Mouse (Mus musculus) heart, adult 2 months (tissue): ENCODE results near the gene Cdkn2aip.
A peak's percentile ranks its signal among the peaks of the same experiment; 100 is the strongest.

Experiments
- CTCF ChIP-seq: fragments of 200-600 bp; IDR thresholded peaks from 2 replicates; pipeline ENCODE4 v1.8.1; 2022; ENCODE audit warnings: antibody characterized with exemption, mild to moderate bottlenecking, moderate library complexity
- EP300 ChIP-seq: fragments of 200-500 bp; IDR thresholded peaks from 2 replicates; pipeline ENCODE4 v1.6.1; 2011; ENCODE audit warnings: low read depth, low read length, control low read depth; ENCODE audit not compliant: insufficient read depth

DNA sequence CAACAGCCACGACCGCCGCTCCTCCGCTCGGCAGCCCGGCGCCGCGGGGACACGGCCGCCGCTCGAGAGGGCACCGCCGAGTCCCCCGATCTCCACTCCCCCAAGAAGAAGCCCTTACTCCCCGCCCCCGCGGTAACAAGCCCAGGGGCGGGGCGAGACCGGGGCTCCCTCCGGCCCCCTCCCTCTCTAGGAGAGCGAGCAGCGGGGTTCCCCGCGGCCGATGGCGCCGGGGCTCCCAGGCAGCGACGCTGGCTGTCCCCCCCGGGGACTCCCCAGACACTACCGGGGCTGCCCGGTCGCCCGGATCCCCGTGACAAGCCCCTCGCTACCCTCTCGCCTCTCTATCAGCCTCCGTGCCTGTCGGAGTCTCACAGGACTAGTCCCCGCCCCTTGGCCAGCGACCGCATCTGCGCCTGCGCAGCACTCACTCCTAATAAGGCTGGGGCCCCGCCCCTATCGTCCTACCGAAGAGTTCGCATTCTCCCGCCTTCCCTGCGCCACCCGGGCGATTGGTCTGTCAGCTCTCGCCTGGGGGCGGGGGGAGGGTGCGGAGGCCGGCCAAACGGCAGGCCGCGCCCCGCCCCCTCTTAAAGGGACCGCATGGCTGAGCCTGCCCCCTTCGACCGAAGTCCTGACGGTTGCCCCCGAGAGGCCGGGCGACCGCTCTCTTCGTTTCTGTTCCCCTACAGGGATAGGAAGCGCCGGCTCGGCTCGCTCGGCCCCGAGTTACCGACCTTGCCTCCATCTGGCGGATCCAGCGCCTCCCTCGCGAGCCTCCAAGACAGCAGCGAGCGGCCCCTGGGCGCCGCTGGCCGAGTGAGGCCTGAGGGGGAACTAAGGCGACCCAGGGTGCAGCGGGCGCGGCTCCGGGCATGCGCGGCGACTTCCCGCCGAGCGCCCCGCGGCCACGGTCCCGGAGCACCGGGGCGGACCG, 38.7 kb downstream of the Cdkn2aip start, which contains the start of gene Ing2:
- TF ChIP-seq EP300 (no peak), CTCF (peak; percentile 25; the same call in 1 of the 2 replicates)
